Mouse (Mus musculus): ENCODE measurements around the gene Hypk.

DNA sequence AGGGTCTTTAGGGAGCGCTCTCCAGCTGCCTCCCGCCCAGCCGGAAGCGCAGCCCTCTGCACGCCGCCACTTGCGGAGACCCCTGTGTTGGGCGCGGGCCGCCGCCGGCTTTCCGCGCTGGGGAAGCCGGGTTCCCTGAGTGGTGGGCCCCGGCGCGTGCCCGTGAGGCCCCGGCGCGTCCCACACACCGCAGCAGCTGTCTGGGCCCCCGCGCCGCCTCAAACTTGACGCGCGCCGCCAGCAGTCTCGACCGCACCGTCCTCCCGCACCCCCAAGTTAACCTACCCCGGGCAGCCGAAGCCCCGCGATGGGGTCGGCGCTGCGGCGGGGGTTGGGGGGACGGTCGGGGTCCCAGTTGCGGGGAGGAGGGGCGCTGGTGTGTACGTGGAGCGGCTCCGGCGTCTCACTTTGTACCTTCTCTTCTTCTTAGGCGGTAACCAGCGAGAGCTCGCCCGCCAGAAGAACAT, 3.5 kb upstream of the Hypk start:
- TF ChIP-seq CTCF (IDR thresholded peaks at IDR 0.05; ENCODE audit: extremely low read depth, insufficient read depth, insufficient read length, insufficient replicate concordance), result no peak
- no peak for TF ChIP-seq POLR2A (IDR thresholded peaks at IDR 0.05; ENCODE audit: low read depth, low read length)
